Mouse (Mus musculus) gastrocnemius, adult 2 months (tissue): ENCODE data around the gene Nphp4. TPM values are rescaled to one million over a fixed set of nuclear protein-coding genes. Genes with fewer than 3 reads are reported as not detected.
A peak's percentile ranks its signal among the peaks of the same experiment; 100 is the strongest.

Source experiments
- DNase-seq: peaks from one replicate; pipeline ENCODE4 v3.0.0; 2022
- H3K27ac ChIP-seq: fragments of 200-600 bp; 2 replicates; pipeline ENCODE4 v1.8.1; 2022; ENCODE audit warnings: mild to moderate bottlenecking
- H3K4me3 ChIP-seq: fragments of 200-600 bp; 2 replicates; pipeline ENCODE4 v1.8.1; 2022; ENCODE audit warnings: mild to moderate bottlenecking, moderate library complexity
- CTCF ChIP-seq: fragments of 200-600 bp; IDR thresholded peaks from 2 replicates; pipeline ENCODE4 v1.8.1; 2022; ENCODE audit warnings: antibody characterized with exemption, mild to moderate bottlenecking, moderate library complexity
- intact Hi-C: fragments of 180-260 bp; cut with DNase I; formaldehyde crosslinking; loops from one replicate; pipeline ENCODE4 v1.15.1; 2025
- total RNA-seq, 2 experiments: library from RNA; stranded (reverse); gene quantifications; 2 replicates each; pipeline ENCODE4 v1.2.3; 2021

Gene Nphp4
- total RNA-seq, 2 experiments from 2014 or later = 0.48 to 0.53 TPM

DNA sequence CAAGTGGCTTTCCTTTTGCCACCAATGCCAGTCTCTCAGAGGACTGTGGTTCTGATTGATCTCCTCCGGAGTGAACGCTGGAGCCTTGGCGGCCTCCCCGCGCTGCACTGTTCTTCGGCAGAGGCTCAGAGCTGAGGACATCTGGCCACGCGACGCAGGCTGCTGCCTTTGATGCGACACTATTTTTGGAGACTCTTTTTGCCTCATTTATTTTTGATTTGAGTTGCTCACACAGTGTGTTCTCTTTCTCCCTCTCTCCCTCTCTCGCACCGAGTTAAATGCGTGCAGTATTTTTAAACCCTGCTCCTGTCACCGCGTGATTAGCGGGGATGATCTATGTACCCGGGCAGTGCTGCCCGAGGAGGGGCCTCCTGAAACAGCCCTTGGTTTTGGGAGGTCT lies 19.9 kb upstream of the Nphp4 start:
- no peak for TF ChIP-seq CTCF
- intact Hi-C loops = no loop called here
- H3K4me3 ChIP-seq = no peak overlapping the region

DNA sequence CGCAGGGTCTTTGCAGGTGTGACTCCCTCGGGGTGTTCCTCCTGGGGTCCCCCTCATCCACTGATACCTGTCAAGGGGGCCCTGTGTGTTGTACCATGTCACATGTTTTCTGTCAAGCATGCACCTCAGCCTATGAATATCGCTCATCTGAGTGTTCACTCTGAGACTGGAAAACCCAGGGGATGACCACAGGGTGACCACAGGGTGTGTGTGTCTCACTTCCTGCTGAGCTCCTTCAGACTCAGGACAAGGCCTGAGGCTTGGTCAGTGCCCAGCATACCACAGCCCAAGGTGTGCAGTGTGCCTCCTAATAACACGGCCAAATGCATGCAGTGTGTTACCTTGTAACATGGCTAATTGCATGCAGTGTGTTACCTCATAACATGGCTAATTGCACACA lies 18.8 kb upstream of the Nphp4 start:
- TF ChIP-seq CTCF = no peak
- no peak for DNase-seq
- Histone ChIP-seq H3K27ac (no peak overlapping the region), H3K4me3 (no peak overlapping the region)
- intact Hi-C loops = no loop called here

More for the DNA sequence above, 19.9 kb upstream of the Nphp4 start:
- no peak overlapping the region for H3K27ac ChIP-seq
- DNase-seq = no peak

- no peak for TF ChIP-seq CTCF
- intact Hi-C loops = no loop called here
- Histone ChIP-seq H3K4me3 (no peak overlapping the region), H3K27ac (no peak overlapping the region)
- no peak for DNase-seq
These were observed 14.0 kb upstream of the Nphp4 start for GRCm38 (mm10) chr4:152462516-152462915.

DNA sequence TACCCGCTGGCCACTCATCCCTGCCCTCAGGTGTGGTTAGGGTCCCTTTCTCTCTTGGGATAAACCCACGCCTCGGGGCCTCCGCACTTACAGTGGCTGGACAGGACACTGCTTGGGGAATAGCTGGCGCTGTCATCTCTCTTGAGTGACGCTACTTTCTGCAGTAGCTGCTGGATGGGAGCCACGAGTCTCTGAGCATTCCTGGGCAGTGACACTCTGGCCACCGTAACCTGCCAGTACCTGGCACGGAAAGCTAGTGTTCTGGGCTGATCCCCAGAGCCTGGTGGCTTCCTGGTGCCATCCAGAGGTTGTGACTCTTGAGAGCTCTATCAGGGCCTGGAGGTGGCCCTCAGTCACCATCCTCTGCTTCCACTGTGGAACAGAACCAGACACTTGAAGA lies 13.4 kb upstream of the Nphp4 start:
- peak; percentile 92 for DNase-seq
- TF ChIP-seq CTCF = no peak
- H3K27ac ChIP-seq = peak overlapping the region; percentile 49; the same call in 1 of the 2 replicates
- H3K4me3 ChIP-seq = no peak overlapping the region
- intact Hi-C loops = no loop called here

DNA sequence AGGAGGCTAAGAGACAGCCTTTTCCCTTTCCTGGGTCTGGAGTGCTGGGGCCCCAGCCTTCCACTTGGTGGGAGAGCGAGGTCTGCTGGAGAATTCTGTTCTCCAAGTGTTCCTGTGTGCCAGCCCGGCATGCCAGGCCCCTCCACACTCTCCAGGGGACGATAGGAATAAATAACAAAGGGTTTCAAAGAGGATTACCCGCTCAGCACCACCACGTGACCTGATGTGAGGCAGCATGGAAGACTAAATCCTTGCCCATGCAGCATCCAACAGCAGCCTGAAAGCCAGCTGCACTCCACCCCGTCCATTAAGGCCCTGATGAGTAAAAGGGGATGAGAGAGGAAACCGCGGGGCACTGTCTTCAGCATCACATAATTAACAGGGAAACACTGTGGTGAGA lies 11.4 kb upstream of the Nphp4 start:
- intact Hi-C loops = no loop called here
- no peak for DNase-seq
- H3K4me3 ChIP-seq = no peak overlapping the region
- H3K27ac ChIP-seq = no peak overlapping the region
- TF ChIP-seq CTCF = no peak

DNA sequence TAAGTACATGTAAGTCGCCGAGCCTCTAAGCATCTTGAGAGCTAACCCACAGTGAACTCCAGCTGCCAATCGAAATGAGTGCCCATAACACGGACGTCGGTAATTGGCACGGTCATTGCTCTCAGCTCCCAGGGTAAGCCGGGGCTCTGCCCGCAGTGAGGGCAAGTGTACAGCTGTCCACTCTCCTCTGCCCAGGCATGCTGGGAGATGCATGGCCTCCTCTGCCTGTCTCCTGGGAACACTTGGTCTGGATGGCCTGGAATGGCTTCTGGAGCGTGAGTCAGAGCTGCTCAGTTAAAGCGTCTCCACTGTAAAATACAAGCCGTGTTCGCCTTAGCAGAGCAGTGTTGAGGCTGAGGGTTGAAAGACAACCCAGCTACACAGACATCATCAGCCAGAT lies 9.9 kb upstream of the Nphp4 start:
- intact Hi-C loops = no loop called here

GRCm38 (mm10) chr4:152467951-152468350 lies 8.6 kb upstream of the Nphp4 start:
- no peak for TF ChIP-seq CTCF
- H3K4me3 ChIP-seq = no peak overlapping the region
- H3K27ac ChIP-seq = no peak overlapping the region
- intact Hi-C loops = no loop called here
- no peak for DNase-seq

More for the DNA sequence above, 9.9 kb upstream of the Nphp4 start:
- Histone ChIP-seq H3K27ac (no peak overlapping the region), H3K4me3 (no peak overlapping the region)
- DNase-seq = peak; percentile 55
- no peak for TF ChIP-seq CTCF

DNA sequence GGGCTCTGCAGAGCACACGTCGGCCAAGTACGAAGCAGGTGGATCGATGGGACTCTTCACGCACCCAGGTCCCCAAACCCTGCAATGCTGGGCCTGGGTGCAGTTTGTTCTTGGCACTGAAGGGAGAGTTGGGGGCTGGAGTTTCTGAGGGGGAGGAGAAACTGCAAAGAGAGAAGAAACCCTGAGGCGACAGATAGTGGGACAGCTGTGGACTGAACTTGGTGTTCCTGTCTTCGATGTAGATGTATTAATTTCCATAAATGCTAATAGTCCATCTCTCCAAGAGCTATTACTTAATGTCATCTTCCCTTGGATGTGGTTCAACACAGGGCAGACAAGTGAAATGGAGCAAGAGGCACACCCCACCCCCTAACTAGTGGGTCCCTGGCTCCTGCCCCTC lies 565 bp upstream of the Nphp4 start:
- Histone ChIP-seq H3K27ac (no peak overlapping the region), H3K4me3 (no peak overlapping the region)
- no peak for DNase-seq
- intact Hi-C loops = loop anchor here (5.0 kb wide), 1 partner anchor 149 kb away; the partner anchor contains the start of gene Rpl22
- TF ChIP-seq CTCF = no peak

GRCm38 (mm10) chr4:152477106-152477465 lies 580 bp downstream of the Nphp4 start:
- Histone ChIP-seq H3K27ac (peak overlapping the region; percentile 20; the same call in 1 of the 2 replicates), H3K4me3 (peak overlapping the region; percentile 87)
- intact Hi-C loops = loop anchor here (5.0 kb wide), 1 partner anchor 150 kb away; the partner anchor contains the start of gene Rpl22
- no peak for DNase-seq
- no peak for TF ChIP-seq CTCF

GRCm38 (mm10) chr4:152477466-152478223 lies 1.1 kb downstream of the Nphp4 start, which contains the start of gene Kcnab2:
Gene Kcnab2, minus strand, starts transcription at chr4:152477871.
- peak within 1 kb of the TSS; percentile 88 for H3K27ac ChIP-seq
- DNase-seq = peak; percentile 99
- intact Hi-C loops = loop anchor here (5.0 kb wide), 1 partner anchor 150 kb away; the partner anchor contains the start of gene Rpl22
- peak within 1 kb of the TSS; percentile 87 for H3K4me3 ChIP-seq
- no peak for TF ChIP-seq CTCF

DNA sequence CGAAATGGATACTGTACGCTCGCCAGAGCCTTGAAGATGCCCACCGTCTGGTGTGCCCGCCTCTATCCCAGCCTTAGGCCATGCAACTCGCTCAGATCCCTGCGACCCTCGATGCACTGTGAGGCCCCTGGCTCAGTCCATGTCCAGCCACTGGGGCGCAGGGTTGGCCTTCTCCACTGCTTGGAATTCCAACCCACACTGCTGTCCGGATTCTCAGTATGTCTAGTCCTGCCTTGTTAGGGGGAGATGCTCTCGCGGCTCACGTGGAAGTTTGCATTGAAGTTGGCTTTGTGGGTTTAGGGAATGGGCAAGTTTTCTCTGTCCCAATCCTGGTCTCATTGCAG lies 1.7 kb downstream of the Nphp4 start:
- Histone ChIP-seq H3K4me3 (peak overlapping the region; percentile 87), H3K27ac (peak overlapping the region; percentile 88)
- TF ChIP-seq CTCF = no peak
- intact Hi-C loops = loop anchor here (5.0 kb wide), 1 partner anchor 151 kb away; the partner anchor contains the start of gene Rpl22
- no peak for DNase-seq

- intact Hi-C loops = no loop called here
- Histone ChIP-seq H3K27ac (no peak overlapping the region), H3K4me3 (no peak overlapping the region)
- TF ChIP-seq CTCF = no peak
- DNase-seq = no peak
These were observed 3.9 kb downstream of the Nphp4 start for GRCm38 (mm10) chr4:152480426-152480825.

GRCm38 (mm10) chr4:152488046-152488445 lies 11.5 kb downstream of the Nphp4 start:
- TF ChIP-seq CTCF = no peak
- intact Hi-C loops = no loop called here

GRCm38 (mm10) chr4:152490311-152490710 lies 13.8 kb downstream of the Nphp4 start:
- intact Hi-C loops = loop anchor here (2.0 to 5.0 kb wide), 2 partner anchors 148 to 163 kb away; partner anchors contain the start of gene Rpl22
- Histone ChIP-seq H3K27ac (no peak overlapping the region), H3K4me3 (no peak overlapping the region)
- TF ChIP-seq CTCF = no peak
- DNase-seq = no peak

More at GRCm38 (mm10) chr4:152488046-152488445, 11.5 kb downstream of the Nphp4 start:
- Histone ChIP-seq H3K4me3 (no peak overlapping the region), H3K27ac (no peak overlapping the region)
- DNase-seq = no peak
